Mouse (Mus musculus) brain, embryonic 14.5 days (tissue): ENCODE measurements around the gene D17Wsu92e.

Experiments
- CTCF ChIP-seq: fragments of 200-500 bp; IDR thresholded peaks from 2 replicates; pipeline ENCODE4 v1.5.1; 2012; ENCODE audit warnings: inconsistent platforms, mild to moderate bottlenecking, moderate library complexity, borderline replicate concordance; ENCODE audit not compliant: insufficient read depth, insufficient read length; ENCODE audit errors: extremely low read depth
- POLR2A ChIP-seq: fragments of 200-500 bp; IDR thresholded peaks from 2 replicates; pipeline ENCODE4 v1.6.1; 2012; ENCODE audit warnings: mild to moderate bottlenecking, inconsistent platforms, borderline replicate concordance; ENCODE audit not compliant: poor library complexity, insufficient read depth, insufficient read length, severe bottlenecking; ENCODE audit errors: extremely low read depth

- TF ChIP-seq CTCF = no peak
- TF ChIP-seq POLR2A = no peak
Measured at GRCm38 (mm10) chr17:27748123-27748522, 72.3 kb downstream of the D17Wsu92e start.
